Mouse (Mus musculus) left cerebral cortex, postnatal 4 days (tissue): ENCODE results near the gene Mc3r. TPM values are rescaled to one million over a fixed set of nuclear protein-coding genes. Genes with fewer than 3 reads are reported as not detected.

ENCODE experiments used
- DNase-seq: peaks from one replicate; pipeline ENCODE4 v3.0.0-alpha.2; 2022
- intact Hi-C: fragments of 180-260 bp; cut with DNase I; formaldehyde crosslinking; loops from one replicate; pipeline ENCODE4 v1.15.1; 2025
- total RNA-seq, 2 experiments: library from RNA; stranded (reverse); gene quantifications; 2 replicates each; pipeline ENCODE4 v1.2.3; 2021

The Mc3r gene
- under 1 TPM; 0.18 TPM for total RNA-seq

- intact Hi-C loops, result no loop called here
Measured at GRCm38 (mm10) chr2:172248106-172248764, at the start of gene Mc3r. Gene Mc3r (plus strand): TSS chr2:172248492.

GRCm38 (mm10) chr2:172201998-172202780, 46.1 kb upstream of the Mc3r start:
- no peak for DNase-seq
- intact Hi-C loops, result no loop called here

More at GRCm38 (mm10) chr2:172248106-172248764, at the start of gene Mc3r:
- peak; percentile 91 for DNase-seq

- peak; percentile 96 for DNase-seq
- intact Hi-C loops, result loop anchor here (5.0 kb wide), 1 partner anchor 1295 kb away; no protein-coding TSS in a partner anchor
Measured at GRCm38 (mm10) chr2:172207003-172207402, 41.3 kb upstream of the Mc3r start.

GRCm38 (mm10) chr2:172213480-172213879, 34.8 kb upstream of the Mc3r start:
- no peak for DNase-seq
- intact Hi-C loops, result no loop called here

GRCm38 (mm10) chr2:172214336-172214735, 34.0 kb upstream of the Mc3r start:
- intact Hi-C loops, result no loop called here

GRCm38 (mm10) chr2:172215508-172216162, 32.7 kb upstream of the Mc3r start:
- peak; percentile 77 for DNase-seq
- intact Hi-C loops, result loop anchor here (2.0 to 5.0 kb wide), 2 partner anchors 1339 to 1693 kb away; no protein-coding TSS in a partner anchor

More at GRCm38 (mm10) chr2:172214336-172214735, 34.0 kb upstream of the Mc3r start:
- DNase-seq, result no peak

GRCm38 (mm10) chr2:172216163-172216915, 32.0 kb upstream of the Mc3r start:
- intact Hi-C loops, result loop anchor here (2.0 to 5.0 kb wide), 2 partner anchors 1340 to 1694 kb away; no protein-coding TSS in a partner anchor
- no peak for DNase-seq

GRCm38 (mm10) chr2:172217886-172218285, 30.4 kb upstream of the Mc3r start:
- no peak for DNase-seq
- intact Hi-C loops, result loop anchor here (2.0 to 5.0 kb wide), 2 partner anchors 1341 to 1696 kb away; no protein-coding TSS in a partner anchor

GRCm38 (mm10) chr2:172219186-172219585, 29.1 kb upstream of the Mc3r start:
- intact Hi-C loops, result loop anchor here (5.0 kb wide), 1 partner anchor 1697 kb away; no protein-coding TSS in a partner anchor
- DNase-seq, result no peak

GRCm38 (mm10) chr2:172221656-172222393, 26.5 kb upstream of the Mc3r start:
- intact Hi-C loops, result loop anchor here (10.0 kb wide), 1 partner anchor 223 kb away; the partner anchor contains the start of gene Rtf2
- peak; percentile 70 for DNase-seq

- intact Hi-C loops, result loop anchor here (10.0 kb wide), 1 partner anchor 222 kb away; the partner anchor contains the start of gene Rtf2
- peak; percentile 71 for DNase-seq
Measured at GRCm38 (mm10) chr2:172222394-172222785, 25.9 kb upstream of the Mc3r start.

- peak; percentile 90 for DNase-seq
- intact Hi-C loops, result loop anchor here (10.0 kb wide), 1 partner anchor 222 kb away; the partner anchor contains the start of gene Rtf2
Measured at GRCm38 (mm10) chr2:172222891-172223290, 25.4 kb upstream of the Mc3r start.

- intact Hi-C loops, result loop anchor here (10.0 kb wide), 1 partner anchor 221 kb away; the partner anchor contains the start of gene Rtf2
- DNase-seq, result no peak
Measured at GRCm38 (mm10) chr2:172223451-172224200, 24.7 kb upstream of the Mc3r start.

GRCm38 (mm10) chr2:172226945-172227344, 21.3 kb upstream of the Mc3r start:
- intact Hi-C loops, result loop anchor here (2.0 to 10.0 kb wide), 3 partner anchors 102 to 275 kb away; partner anchors contain the start of gene Rtf2
- DNase-seq, result peak; percentile 71

GRCm38 (mm10) chr2:172227808-172228207, 20.5 kb upstream of the Mc3r start:
- intact Hi-C loops, result loop anchor here (2.0 to 10.0 kb wide), 3 partner anchors 101 to 274 kb away; partner anchors contain the start of gene Rtf2
- no peak for DNase-seq

- intact Hi-C loops, result loop anchor here (5.0 to 10.0 kb wide), 2 partner anchors 216 to 273 kb away; partner anchors contain the start of gene Rtf2
- no peak for DNase-seq
Measured at GRCm38 (mm10) chr2:172229190-172229589, 19.1 kb upstream of the Mc3r start.

- no peak for DNase-seq
- intact Hi-C loops, result no loop called here
Measured at GRCm38 (mm10) chr2:172230126-172230525, 18.2 kb upstream of the Mc3r start.

- no peak for DNase-seq
- intact Hi-C loops, result no loop called here
Measured at GRCm38 (mm10) chr2:172238220-172238619, 10.1 kb upstream of the Mc3r start.
